Mouse (Mus musculus) forebrain, embryonic 10.5 days (tissue): ENCODE measurements around the gene D930020B18Rik. TPM values are rescaled to one million over a fixed set of nuclear protein-coding genes. Genes with fewer than 3 reads are reported as not detected.

Source experiments
- DNase-seq: peaks from one replicate; pipeline ENCODE4 v3.0.0-alpha.2; 2017; ENCODE audit warnings: low spot score; ENCODE audit errors: extremely low spot score
- H3K27ac ChIP-seq: fragments of 300-500 bp; sonication (generic); 2 replicates; pipeline ENCODE4 v1.5.1; 2016; ENCODE audit warnings: mild to moderate bottlenecking
- H3K27me3 ChIP-seq: fragments of 300-500 bp; sonication (generic); 2 replicates; pipeline ENCODE4 v1.6.1; 2016; ENCODE audit warnings: mild to moderate bottlenecking; ENCODE audit not compliant: poor library complexity, severe bottlenecking
- H3K36me3 ChIP-seq: fragments of 300-500 bp; sonication (generic); replicated peaks from 2 replicates; pipeline ENCODE4 v1.6.1; 2016; ENCODE audit warnings: mild to moderate bottlenecking, moderate library complexity
- H3K4me1 ChIP-seq: fragments of 300-500 bp; sonication (generic); 2 replicates; pipeline ENCODE4 v1.6.1; 2016
- H3K4me3 ChIP-seq: fragments of 300-500 bp; sonication (generic); 2 replicates; pipeline ENCODE4 v1.5.1; 2016; ENCODE audit warnings: mild to moderate bottlenecking, moderate library complexity
- H3K9me3 ChIP-seq: fragments of 300-500 bp; sonication (generic); 2 replicates; pipeline ENCODE4 v1.6.1; 2016; ENCODE audit warnings: mild to moderate bottlenecking, moderate library complexity
- WGBS: fragments of 180-500 bp; shearing (Covaris S2); methylation state at CpG from one replicate; pipeline ENCODE4 v1.1.7; 2016; 5-methylcytosine and 5-hydroxymethylcytosine counted together
- polyA plus RNA-seq: library from polyadenylated mRNA; unstranded; fragments of >200 nt; fragmentation: Nextera tagmentation; extraction: Ambion mirVana; gene quantifications from 2 replicates; pipeline ENCODE4 v1.2.1, GENCODE M21; 2016

D930020B18Rik gene
- polyA plus RNA-seq, result 0.47 and 0.50 TPM in 2 replicates

DNA sequence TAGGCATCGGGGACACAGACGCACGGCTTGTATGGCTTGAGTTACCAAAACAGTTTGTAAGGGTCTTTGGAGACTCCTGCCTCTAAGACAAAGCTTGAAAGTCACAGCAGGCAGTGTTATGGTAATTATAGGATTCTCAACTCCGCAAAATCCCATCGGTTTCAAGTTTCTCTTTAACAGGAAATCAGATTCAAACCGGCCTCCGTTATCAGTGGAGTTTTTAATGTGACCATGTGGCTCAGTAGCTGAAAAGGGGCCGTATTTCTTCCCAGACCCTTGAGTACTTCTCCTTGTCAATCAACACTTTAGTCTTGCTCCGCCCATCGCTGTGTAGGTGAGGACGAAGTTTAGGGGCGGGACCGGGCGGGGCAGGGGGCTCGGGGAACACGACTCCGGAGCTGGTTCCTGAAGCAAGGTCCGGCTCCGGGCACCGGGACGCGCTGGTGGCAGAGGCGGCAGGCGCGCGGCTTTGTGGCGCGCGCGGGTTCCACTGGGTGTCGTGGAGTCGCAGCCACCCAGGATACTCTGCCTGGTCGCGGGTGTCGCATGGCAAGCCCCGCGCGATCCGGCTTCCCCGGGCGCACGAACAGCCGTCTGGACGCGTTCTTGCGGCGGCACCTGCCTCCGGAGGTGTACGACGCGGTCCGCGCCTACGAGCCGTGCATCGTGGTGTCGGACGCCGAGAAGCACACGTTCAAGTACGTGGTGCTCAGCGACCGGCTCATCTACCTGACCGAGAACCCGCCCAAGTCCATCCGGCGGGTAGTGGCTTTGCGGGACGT is at the start of gene D930020B18Rik:
D930020B18Rik (plus strand) TSS at position 317 of the 782 bp plus-strand sequence.
- WGBS, result under 1% methylated on average over 69 of the region's 69 CpGs
- Histone ChIP-seq H3K27ac (peak within 1 kb of the TSS; percentile 74), H3K4me1 (peaks cover 28% of the 10 kb centered on the region), H3K9me3 (no peaks in the 10 kb centered on the region), H3K4me3 (peak within 1 kb of the TSS; percentile 68), H3K36me3 (no peaks in the 10 kb centered on the region), H3K27me3 (peaks cover 50% of the 10 kb centered on the region)
- peak; percentile 72 for DNase-seq

DNA sequence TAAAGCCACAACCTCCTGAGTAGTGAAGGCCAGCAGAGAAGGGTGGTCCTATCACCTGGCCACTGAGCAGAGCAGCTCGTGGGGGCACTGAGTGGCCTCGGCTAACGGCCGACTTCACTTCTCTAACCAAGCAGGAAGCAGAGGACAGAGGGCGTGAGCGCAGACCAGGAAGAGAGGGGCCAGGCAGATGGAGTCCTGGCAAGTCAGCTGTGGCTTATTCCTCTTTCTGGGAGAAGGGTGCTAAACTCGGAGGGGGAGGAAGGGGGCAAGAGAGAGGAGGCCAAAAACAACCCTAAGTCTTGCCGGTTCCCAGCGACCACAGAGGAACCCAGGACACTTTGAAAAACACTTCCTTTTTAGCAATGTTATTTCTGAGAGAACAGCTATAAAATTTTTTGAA is 44.8 kb upstream of the D930020B18Rik start:
- Histone ChIP-seq H3K36me3 (peaks cover 100% of the 10 kb centered on the region), H3K9me3 (no peaks in the 10 kb centered on the region), H3K4me3 (no peak overlapping the region), H3K27ac (no peak overlapping the region), H3K4me1 (no peaks in the 10 kb centered on the region), H3K27me3 (no peaks in the 10 kb centered on the region)
- DNase-seq, result no peak
- WGBS, result 91% methylated on average over 9 of the region's 9 CpGs

- DNase-seq, result no peak
- 90% methylated on average over 6 of the region's 6 CpGs for WGBS
- Histone ChIP-seq H3K4me1 (no peaks in the 10 kb centered on the region), H3K4me3 (no peak overlapping the region), H3K27ac (no peak overlapping the region), H3K9me3 (no peaks in the 10 kb centered on the region), H3K36me3 (peaks cover 100% of the 10 kb centered on the region), H3K27me3 (no peaks in the 10 kb centered on the region)
Measured at GRCm38 (mm10) chr10:121601272-121601671, 40.1 kb upstream of the D930020B18Rik start.

GRCm38 (mm10) chr10:121603556-121603955 is 37.8 kb upstream of the D930020B18Rik start:
- 94% methylated on average over 4 of the region's 4 CpGs for WGBS
- no peaks in the 10 kb centered on the region for H3K9me3 ChIP-seq
- no peaks in the 10 kb centered on the region for H3K4me1 ChIP-seq
- no peaks in the 10 kb centered on the region for H3K27me3 ChIP-seq
- no peak overlapping the region for H3K4me3 ChIP-seq
- H3K27ac ChIP-seq, result no peak overlapping the region
- DNase-seq, result no peak
- H3K36me3 ChIP-seq, result peaks cover 100% of the 10 kb centered on the region

DNA sequence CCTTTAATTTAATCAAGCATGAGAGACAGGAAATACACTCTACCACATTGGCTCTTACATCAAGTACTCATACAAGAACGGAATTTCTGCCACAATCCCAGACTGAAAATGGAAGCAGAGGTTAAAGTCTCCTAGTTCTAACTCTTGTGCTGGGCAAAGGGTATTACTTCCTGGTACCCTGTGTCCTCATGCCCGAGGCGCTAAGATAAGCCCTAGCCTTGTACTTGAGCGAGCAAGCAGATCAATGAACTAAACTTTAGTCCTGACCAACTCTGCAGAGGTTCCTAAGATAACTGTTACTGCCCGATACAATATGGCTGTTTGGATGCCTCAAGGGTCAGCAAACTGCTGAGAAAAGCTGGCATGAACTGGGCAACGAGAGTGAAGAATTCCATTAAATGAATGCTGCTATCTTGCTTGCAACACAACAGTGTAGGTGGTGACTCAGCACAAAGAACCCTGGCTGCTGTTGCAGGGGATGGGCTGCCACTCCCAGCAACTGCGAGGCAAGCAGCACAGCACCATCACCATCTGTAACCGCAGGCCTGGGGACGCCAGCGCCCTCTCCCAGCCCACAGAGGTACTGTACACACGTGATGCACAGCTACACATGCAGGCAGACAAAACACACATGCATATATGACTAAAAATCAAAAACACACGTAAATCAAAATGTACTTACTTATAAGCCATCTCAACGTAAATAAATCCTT is 36.6 kb upstream of the D930020B18Rik start:
- Histone ChIP-seq H3K9me3 (0 out of 2 replicates have a peak, but pooled peaks cover 3% of the 10 kb centered on the region), H3K4me1 (no peaks in the 10 kb centered on the region), H3K27ac (no peak overlapping the region), H3K4me3 (no peak overlapping the region), H3K36me3 (peaks cover 100% of the 10 kb centered on the region), H3K27me3 (no peaks in the 10 kb centered on the region)
- WGBS, result 94% methylated on average over 13 of the region's 13 CpGs
- DNase-seq, result no peak

- Histone ChIP-seq H3K9me3 (0 out of 2 replicates have a peak, but pooled peaks cover 3% of the 10 kb centered on the region), H3K27me3 (no peaks in the 10 kb centered on the region), H3K27ac (no peak overlapping the region), H3K36me3 (peaks cover 100% of the 10 kb centered on the region), H3K4me3 (no peak overlapping the region), H3K4me1 (no peaks in the 10 kb centered on the region)
- 94% methylated on average over 10 of the region's 10 CpGs for WGBS
- no peak for DNase-seq
Measured at GRCm38 (mm10) chr10:121608177-121608576, 33.2 kb upstream of the D930020B18Rik start.

- H3K4me1 ChIP-seq, result no peaks in the 10 kb centered on the region
- H3K4me3 ChIP-seq, result no peak overlapping the region
- 86% methylated on average over 10 of the region's 10 CpGs for WGBS
- DNase-seq, result no peak
- no peaks in the 10 kb centered on the region for H3K27me3 ChIP-seq
- H3K36me3 ChIP-seq, result peaks cover 99% of the 10 kb centered on the region
- H3K9me3 ChIP-seq, result 0 out of 2 replicates have a peak, but pooled peaks cover 3% of the 10 kb centered on the region
- H3K27ac ChIP-seq, result no peak overlapping the region
Measured at GRCm38 (mm10) chr10:121611587-121611986, 29.8 kb upstream of the D930020B18Rik start.

- H3K4me3 ChIP-seq, result no peak overlapping the region
- H3K36me3 ChIP-seq, result peaks cover 99% of the 10 kb centered on the region
- DNase-seq, result no peak
- H3K27me3 ChIP-seq, result no peaks in the 10 kb centered on the region
- WGBS, result 93% methylated on average over 6 of the region's 6 CpGs
- no peaks in the 10 kb centered on the region for H3K4me1 ChIP-seq
- H3K27ac ChIP-seq, result no peak overlapping the region
- H3K9me3 ChIP-seq, result 0 out of 2 replicates have a peak, but pooled peaks cover 3% of the 10 kb centered on the region
Measured at GRCm38 (mm10) chr10:121612448-121612847, 28.9 kb upstream of the D930020B18Rik start.

DNA sequence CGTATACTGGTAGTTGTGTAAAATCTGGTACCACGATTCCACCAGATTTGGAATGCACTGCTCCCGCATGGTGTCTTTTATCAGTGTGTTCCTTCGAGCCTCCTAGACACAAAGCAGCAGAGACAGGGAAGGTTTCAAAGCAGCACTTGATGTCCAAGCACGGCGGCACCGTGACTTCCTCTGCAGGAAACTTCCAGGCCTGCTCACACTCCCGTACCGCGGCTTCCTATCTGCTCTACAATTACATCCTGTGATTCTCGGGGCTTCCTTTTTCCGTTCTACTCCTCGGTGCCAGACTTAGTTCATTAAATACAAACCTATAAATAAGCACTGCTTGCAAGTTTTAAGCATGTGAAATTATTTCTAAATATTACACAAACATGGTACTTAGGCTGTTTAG is 27.8 kb upstream of the D930020B18Rik start:
- H3K4me3 ChIP-seq, result no peak overlapping the region
- no peaks in the 10 kb centered on the region for H3K27me3 ChIP-seq
- peaks cover 99% of the 10 kb centered on the region for H3K36me3 ChIP-seq
- H3K9me3 ChIP-seq, result 0 out of 2 replicates have a peak, but pooled peaks cover 3% of the 10 kb centered on the region
- H3K4me1 ChIP-seq, result no peaks in the 10 kb centered on the region
- H3K27ac ChIP-seq, result no peak overlapping the region
- 93% methylated on average over 13 of the region's 13 CpGs for WGBS
- DNase-seq, result no peak

GRCm38 (mm10) chr10:121615146-121615870 is 26.1 kb upstream of the D930020B18Rik start:
- Histone ChIP-seq H3K4me1 (no peaks in the 10 kb centered on the region), H3K9me3 (no peaks in the 10 kb centered on the region), H3K36me3 (peaks cover 99% of the 10 kb centered on the region), H3K4me3 (no peak overlapping the region), H3K27me3 (no peaks in the 10 kb centered on the region), H3K27ac (no peak overlapping the region)
- DNase-seq, result no peak
- WGBS, result 95% methylated on average over 13 of the region's 13 CpGs

GRCm38 (mm10) chr10:121615935-121616334 is 25.5 kb upstream of the D930020B18Rik start:
- Histone ChIP-seq H3K27ac (no peak overlapping the region), H3K36me3 (peaks cover 99% of the 10 kb centered on the region), H3K4me3 (no peak overlapping the region), H3K4me1 (no peaks in the 10 kb centered on the region), H3K27me3 (no peaks in the 10 kb centered on the region), H3K9me3 (no peaks in the 10 kb centered on the region)
- DNase-seq, result no peak
- 49% methylated on average over 7 of the region's 7 CpGs for WGBS

DNA sequence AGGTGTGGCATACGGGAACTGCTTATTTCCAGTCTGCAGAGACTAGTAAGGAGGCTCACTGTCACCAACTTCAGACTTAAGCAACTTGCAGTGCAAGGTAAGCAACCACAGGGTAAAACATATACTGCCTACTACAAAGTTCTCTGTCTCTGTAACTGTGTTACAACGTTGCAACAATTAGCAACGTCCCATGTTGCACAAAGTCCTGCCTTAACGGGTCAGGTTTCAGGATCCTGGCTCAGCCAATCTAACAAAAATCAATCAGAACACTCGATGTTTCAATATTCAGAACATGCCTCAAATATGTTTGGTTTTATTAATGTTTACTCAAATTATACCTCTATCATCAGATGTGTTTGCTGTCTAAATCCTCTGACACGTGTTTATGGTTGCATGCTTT is 19.0 kb upstream of the D930020B18Rik start:
- H3K27ac ChIP-seq, result no peak overlapping the region
- H3K36me3 ChIP-seq, result peaks cover 63% of the 10 kb centered on the region
- no peak overlapping the region for H3K4me3 ChIP-seq
- H3K27me3 ChIP-seq, result no peaks in the 10 kb centered on the region
- no peak for DNase-seq
- no peaks in the 10 kb centered on the region for H3K9me3 ChIP-seq
- WGBS, result 93% methylated on average over 6 of the region's 6 CpGs
- H3K4me1 ChIP-seq, result peaks cover 21% of the 10 kb centered on the region
